Mouse (Mus musculus) monocyte, adult 2 months (primary cell): ENCODE measurements around the gene Hist1h2bh.

Experiments used
- DNase-seq, 2 experiments: peaks; one replicate each; pipeline ENCODE4 v3.0.0; 2022; ENCODE audit warnings: low spot score in 2 of 2, low read depth in 1 of 2

Hist1h2bh gene

DNA sequence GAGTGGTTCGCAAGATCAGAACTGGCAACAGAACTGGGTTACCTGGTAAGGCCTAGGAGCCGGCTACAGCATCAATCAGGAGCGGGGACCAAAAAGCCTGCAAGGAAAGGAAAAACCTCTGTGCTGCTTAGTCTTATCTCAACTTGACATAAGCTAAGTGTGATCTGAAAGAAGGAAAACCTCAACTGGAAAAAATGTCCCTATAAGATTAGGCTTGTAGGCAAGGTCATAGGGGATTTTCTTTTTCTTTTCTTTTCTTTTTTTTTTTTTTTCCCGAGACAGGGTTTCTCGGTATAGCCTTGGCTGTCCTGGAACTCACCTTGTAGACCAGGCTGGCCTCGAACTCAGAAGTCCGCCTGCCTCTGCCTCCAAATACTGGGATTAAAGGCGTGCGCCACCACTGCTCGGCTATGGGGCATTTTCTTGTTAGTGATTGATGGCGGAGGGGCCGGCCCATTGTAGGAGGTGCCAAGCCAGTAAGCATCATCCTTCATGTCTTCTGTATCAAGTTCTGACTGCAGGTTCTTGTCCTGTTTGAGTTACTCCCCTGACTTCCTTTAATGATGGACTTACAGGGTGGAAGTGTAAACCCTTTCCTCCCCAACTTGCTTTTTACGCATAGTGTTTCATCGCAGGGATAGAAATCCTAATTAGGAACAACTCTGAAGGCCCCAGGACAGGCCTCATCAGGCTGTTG lies 36.2 kb downstream of the Hist1h2bh start:
- DNase-seq: no peak

DNA sequence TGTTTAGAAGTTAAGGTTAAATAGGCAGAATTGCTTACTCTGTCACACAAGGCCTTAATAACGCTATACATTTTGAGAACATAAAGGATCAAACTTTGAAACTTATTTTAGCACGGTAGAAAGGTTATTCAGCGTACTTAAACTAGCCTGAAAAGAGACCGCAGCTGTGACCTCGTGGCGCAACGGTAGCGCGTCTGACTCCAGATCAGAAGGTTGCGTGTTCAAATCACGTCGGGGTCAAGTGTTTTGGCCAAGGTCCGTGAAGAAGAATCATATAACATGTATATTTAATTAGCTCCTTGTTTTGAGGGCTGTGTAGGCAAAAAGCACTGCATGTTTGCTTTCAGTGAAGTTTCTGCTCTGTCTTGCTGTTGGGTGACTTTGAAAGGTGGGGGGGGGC lies 36.8 kb downstream of the Hist1h2bh start:
- peak in 1 of 2 experiments; percentile 26 for DNase-seq

DNA sequence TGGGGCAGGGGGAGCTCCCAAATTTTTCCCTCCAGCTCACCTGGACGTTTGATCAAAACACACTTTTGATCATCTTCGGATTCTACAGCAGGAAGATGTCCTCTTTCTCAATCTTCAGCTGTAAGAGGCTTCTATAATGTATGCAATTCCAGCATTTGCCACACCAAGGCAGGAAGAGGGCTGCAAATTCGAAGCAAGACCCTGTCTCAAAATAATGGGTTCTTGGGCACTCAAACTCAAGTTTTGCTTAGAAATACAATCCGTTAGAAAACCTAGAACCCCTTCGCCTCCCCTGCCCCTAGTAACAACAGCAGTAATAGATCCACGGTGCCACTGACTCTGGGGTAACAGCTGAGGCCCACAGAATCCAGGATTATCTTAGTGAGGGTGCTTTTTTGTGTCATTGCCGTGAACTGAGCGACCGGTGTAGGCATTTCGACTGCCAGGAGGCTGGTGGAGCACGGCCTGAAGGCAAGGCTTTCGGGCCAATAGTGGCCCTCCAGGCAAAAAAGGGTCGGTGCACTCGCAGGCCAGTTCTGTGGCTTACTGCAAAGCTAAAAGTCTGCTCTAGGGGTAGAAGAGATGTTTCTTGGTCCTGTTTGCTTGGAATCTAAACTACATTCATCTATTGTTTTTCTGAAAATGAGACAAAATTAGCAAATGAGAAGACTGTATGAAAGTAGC lies 37.4 kb downstream of the Hist1h2bh start:
- no peak for DNase-seq

DNA sequence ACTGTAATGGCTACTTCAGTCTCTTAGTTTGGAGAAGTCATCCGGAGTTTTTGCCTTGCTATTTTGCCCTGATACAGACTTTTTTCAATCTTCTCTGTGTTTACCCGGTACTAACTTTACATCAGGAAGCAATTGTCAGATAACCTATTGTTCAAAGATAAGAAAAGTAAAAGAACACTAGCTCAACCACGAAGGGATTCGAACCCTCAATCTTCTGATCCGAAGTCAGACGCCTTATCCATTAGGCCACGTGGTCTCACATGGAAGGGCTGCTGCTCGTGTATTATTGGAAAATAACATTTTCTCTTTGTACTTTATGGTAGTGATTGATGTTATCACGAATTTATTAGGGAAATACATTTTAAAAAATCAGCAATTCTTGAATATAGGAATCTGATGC lies 39.4 kb downstream of the Hist1h2bh start:
- DNase-seq: no peak

DNA sequence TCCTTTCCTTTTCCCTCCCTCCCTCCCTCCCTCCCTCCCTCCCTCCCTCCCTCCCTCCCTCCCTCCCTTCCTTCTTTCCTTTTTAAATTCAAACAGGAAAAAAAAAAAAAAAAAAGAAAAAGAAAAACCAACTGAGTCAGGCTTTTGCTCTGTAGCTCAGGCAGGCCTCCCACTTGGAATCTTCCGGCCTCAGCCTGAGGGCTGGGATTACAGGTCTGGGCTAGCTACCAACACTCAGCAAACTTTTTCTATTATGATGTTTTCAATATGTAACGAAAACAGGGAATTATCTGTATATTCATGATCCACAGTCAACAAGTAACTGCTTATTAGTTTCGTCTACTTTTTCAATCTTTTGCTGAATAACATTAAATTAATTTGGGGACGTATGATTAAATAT lies 40.3 kb downstream of the Hist1h2bh start:
- no peak for DNase-seq

DNA sequence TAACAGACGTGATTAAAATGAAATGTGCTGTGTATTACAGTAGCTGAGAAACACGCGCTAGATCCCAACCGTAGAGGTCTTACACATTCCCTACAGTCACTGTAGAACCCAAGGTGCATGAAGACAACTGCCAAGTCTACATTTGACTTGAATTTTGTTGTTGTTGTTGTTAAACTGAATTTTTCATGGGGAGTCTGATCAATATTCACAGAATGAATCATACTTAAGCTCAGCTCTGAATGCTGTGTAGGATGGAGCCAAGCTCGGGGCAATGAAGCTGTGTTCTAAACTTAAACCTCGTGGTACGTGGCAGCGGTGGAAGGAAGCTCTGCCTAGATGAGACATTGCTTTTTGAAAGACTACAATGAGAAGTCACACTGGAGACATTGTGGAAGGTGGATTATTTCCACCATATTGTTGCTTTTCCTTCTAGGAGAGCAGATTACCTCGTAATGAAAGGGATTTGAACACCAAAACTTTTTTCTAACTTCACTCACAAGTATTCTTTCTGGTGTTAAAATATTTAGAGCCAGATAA lies 41.1 kb downstream of the Hist1h2bh start:
- DNase-seq: no peak

DNA sequence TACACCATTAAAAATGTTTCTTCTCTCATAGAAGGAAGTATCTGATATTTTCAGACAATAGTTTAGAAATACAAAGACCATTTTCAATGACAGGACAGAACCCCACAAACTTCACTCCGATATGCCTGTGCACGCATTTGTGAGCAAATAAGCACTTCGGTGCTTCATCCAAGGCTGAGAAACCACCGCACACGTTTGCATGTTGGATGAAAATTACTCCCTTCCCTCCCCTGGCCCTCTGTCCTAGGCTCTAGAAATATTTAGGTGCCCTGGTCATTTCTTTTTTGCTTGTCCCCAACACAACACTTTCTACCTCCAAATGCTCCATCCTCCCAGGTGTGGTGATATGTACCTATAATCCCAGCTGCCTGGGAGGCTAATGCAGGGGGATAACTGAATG lies 41.7 kb downstream of the Hist1h2bh start:
- no peak for DNase-seq

DNA sequence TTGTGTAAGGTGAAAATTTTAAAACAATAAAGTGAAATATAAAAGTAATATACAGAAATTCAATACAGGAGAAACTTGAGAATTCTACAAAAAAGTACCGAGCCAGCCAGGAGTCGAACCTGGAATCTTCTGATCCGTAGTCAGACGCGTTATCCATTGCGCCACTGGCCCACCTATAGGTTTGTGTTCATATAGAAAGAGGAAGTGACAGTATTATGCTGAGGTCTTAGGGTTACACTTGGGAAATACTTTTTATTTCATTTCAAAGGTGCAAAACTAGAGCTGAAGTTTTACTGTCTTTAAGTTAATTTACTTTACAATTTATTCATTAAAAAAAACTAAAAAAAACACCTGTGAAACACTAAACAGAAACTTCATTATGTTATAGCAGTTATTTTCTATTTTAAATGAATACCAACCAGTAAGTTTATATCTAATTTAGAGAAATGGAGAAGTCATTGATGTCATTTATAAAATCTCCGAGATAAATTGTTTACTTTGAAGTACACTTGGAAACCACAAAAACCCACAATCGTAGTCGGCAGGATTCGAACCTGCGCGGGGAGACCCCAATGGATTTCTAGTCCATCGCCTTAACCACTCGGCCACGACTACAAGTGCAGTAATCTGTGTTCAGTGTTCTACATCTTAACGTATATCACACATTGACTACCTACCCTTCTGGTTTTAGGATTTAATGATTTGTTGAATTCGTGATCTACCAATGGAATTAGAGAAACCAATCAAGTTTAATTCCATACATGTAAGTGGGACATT lies 42.6 kb downstream of the Hist1h2bh start:
- peak; percentile 35 to 55 for DNase-seq

DNA sequence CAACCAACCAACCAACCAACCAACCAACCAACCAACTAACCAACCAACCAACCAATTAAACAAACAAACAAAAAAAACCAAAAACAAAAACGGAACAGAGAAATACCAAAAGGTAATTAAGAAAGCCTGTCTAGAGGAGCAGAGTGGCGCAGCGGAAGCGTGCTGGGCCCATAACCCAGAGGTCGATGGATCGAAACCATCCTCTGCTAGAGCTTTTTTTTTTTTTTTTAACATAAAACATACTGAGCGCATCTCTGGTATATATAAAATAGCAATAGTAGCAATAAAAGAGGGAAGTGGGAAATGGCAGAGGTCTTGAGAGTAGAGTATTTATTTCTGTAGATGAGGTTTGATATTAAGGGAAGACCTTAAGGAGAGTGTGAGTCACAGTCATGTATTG lies 43.2 kb downstream of the Hist1h2bh start:
- no peak for DNase-seq

DNA sequence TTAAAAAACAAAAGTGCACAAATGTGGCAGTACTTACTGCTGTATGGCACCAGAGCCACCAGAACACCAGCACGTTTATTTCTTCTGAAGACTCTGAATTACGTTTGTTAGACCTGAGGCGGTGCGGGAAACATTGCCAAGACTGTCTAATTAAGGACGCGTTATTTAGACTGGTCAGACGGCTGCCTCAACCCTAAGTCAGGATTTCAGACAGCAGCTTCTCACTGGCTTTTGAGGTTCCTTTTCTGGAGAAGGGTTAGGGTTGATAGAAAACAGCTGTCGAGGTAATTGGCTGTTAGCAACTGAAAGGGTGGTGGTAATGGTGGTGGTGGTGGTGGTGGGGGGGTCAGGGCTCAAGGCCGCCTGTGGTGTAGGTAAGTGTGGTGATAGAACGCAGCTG lies 44.5 kb downstream of the Hist1h2bh start:
- no peak for DNase-seq

DNA sequence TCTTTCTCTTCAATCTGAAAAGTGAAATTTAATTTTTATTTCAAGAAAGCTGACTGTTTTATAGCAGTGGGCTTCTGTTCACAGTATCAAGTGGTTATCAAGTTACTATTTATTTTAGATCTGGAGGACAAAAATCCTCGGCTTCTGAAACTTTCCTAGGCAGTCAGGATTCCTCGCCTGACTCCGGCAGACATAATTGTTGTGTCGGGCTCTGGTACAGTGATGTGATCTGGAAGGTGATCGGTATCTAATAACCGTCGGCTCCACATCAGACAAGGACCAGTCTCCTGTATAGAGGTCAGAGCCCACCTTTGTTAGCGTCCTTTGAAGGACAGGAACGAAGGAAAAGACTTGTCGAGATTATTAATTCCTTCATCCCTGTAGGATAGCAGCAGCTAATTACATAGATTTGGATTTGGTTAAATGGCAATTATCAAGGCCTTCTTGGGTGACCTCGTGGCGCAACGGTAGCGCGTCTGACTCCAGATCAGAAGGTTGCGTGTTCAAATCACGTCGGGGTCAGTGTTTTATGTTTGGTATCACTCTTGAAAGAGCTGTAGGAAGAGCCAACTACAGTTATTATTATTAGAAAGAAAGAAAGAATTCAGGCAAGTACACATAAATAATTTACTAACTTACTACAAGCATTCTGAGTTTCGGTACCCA lies 45.4 kb downstream of the Hist1h2bh start:
- no peak for DNase-seq

DNA sequence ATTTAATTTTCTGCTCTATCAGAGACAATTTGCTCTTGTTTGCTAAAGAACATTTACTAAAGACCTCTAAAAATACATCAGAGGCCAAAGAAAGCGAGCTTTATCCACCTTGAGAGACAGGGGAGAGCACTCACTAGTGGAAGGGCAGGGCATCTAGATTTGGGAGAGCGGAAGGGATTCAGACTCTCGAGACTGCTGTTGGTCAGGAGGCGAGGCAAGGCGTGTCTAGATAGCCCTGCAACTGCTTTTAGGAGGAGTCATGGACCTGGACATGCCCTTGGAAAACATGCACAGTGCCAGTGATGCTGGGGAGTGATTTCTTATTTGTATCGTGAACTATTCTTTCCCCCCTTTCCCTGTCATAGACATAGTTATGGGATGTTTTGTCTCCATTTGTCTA lies 47.7 kb downstream of the Hist1h2bh start:
- DNase-seq: no peak

DNA sequence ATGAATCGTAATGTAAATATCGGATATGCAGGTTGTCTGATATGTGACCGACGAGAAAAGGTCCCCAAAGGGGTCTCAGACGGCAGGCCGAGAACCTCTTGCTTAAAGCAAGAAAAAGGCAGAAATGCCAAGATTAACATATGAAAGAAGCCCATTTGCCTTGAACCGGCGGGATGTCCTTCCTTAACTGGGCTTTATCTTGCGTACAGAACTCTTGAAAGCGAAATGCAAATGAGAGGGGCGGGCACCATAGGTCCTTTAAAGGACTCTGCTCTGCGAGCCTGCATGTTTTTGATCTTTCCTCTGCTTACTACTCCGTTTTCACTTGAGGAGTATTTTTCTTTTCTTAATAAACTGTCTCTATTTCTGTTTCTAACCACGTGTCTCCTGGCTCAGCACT lies 51.2 kb downstream of the Hist1h2bh start:
- DNase-seq: no peak
